Mouse (Mus musculus) brain, embryonic 14.5 days (tissue): ENCODE data around the gene F11r.

Experiments used
- CTCF ChIP-seq: fragments of 200-500 bp; IDR thresholded peaks from 2 replicates; pipeline ENCODE4 v1.5.1; 2012; ENCODE audit warnings: inconsistent platforms, mild to moderate bottlenecking, moderate library complexity, borderline replicate concordance; ENCODE audit not compliant: insufficient read depth, insufficient read length; ENCODE audit errors: extremely low read depth
- POLR2A ChIP-seq: fragments of 200-500 bp; IDR thresholded peaks from 2 replicates; pipeline ENCODE4 v1.6.1; 2012; ENCODE audit warnings: mild to moderate bottlenecking, inconsistent platforms, borderline replicate concordance; ENCODE audit not compliant: poor library complexity, insufficient read depth, insufficient read length, severe bottlenecking; ENCODE audit errors: extremely low read depth

DNA sequence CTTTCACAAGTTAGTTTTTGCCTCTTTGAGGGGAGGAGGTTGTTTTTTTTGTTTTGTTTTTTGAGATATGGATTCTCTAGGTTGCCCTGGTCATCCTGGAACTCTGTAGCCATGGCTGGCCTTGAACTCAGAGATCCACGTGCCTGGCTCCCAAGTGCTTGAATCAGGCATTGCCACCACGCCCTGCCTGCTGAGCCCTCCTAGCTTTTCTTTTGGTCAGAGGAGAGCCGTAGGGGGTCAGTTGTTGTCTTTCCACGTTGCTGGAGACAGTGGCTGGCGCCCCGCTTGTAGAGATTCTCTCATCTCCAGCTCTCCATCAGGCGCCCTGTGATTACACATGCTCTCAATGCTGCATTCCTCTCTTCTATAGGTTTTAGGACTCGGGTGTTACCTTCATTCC is 23.7 kb upstream of the F11r start:
- TF ChIP-seq POLR2A (no peak), CTCF (no peak)
